Mouse (Mus musculus) urinary bladder, postnatal 4 days (tissue): ENCODE data around the gene Gm11239.
"Not testable (repeated sequence)": the region's sequence is repeated elsewhere in the genome, so short reads cannot be mapped to it uniquely, and the experiment has no call there.

Experiments used
- DNase-seq, 2 experiments: peaks; one replicate each; pipeline ENCODE4 v3.0.0; 2021 to 2022; ENCODE audit warnings: low spot score in 2 of 2

Gene Gm11239

DNA sequence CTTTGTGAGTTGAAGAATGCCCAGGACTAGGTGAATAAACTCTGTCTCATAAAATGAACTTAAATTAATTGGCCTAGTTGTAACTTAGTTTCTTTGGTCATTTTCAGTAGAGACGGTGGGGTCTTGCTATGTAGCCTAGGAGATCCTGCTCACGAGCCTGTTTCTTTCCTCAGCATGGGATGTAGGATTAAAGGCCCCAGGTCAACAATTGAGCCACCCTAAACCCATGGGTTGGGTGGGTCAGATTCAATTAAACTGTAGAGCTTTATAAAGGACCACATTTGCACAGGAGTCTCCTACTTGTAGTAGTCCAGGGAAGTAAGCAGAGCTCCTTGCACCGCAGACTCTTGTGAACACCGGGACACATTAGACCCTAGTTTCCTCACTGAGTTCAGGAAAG lies at the start of gene Gm11239:
Gm11239 (plus strand) TSS at position 301 of the 400 bp plus-strand sequence.
- DNase-seq, result not testable (repeated sequence)

DNA sequence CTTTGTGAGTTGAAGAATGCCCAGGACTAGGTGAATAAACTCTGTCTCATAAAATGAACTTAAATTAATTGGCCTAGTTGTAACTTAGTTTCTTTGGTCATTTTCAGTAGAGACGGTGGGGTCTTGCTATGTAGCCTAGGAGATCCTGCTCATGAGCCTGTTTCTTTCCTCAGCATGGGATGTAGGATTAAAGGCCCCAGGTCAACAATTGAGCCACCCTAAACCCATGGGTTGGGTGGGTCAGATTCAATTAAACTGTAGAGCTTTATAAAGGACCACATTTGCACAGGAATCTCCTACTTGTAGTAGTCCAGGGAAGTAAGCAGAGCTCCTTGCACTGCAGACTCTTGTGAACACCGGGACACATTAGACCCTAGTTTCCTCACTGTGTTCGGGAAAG lies 45.5 kb upstream of the Gm11239 start, which contains the start of gene Gm11237:
Gm11237 (plus strand) TSS at position 301 of the 400 bp plus-strand sequence.
- DNase-seq, result not testable (repeated sequence)

DNA sequence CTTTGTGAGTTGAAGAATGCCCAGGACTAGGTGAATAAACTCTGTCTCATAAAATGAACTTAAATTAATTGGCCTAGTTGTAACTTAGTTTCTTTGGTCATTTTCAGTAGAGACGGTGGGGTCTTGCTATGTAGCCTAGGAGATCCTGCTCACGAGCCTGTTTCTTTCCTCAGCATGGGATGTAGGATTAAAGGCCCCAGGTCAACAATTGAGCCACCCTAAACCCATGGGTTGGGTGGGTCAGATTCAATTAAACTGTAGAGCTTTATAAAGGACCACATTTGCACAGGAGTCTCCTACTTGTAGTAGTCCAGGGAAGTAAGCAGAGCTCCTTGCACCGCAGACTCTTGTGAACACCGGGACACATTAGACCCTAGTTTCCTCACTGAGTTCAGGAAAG lies 30.3 kb upstream of the Gm11239 start, which contains the start of gene Gm11236:
Gm11236 (plus strand) TSS at position 301 of the 400 bp plus-strand sequence.
- not testable (repeated sequence) for DNase-seq

DNA sequence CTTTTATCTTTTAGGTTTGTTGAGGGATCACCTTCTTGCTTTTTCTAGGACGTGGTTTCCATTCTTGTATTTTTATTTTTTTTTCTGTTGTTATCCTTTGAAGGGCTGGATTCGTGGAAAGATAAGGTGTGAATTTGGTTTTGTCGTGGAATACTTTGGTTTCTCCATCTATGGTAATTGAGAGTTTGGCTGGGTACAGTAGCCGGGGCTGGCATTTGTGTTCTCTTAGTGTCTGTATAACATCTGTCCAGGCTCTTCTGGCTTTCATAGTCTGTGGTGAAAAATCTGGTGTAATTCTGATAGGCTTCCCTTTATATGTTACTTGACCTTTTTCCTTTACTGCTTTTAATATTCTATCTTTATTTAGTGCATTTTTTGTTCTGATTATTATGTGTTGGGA lies 6.3 kb upstream of the Gm11239 start:
- DNase-seq, result peak in 1 of 2 experiments; percentile 52

DNA sequence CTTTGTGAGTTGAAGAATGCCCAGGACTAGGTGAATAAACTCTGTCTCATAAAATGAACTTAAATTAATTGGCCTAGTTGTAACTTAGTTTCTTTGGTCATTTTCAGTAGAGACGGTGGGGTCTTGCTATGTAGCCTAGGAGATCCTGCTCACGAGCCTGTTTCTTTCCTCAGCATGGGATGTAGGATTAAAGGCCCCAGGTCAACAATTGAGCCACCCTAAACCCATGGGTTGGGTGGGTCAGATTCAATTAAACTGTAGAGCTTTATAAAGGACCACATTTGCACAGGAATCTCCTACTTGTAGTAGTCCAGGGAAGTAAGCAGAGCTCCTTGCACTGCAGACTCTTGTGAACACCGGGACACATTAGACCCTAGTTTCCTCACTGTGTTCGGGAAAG lies 15.1 kb downstream of the Gm11239 start, which contains the start of gene Gm428:
Gm428 (plus strand) TSS at position 301 of the 400 bp plus-strand sequence.
- not testable (repeated sequence) for DNase-seq

DNA sequence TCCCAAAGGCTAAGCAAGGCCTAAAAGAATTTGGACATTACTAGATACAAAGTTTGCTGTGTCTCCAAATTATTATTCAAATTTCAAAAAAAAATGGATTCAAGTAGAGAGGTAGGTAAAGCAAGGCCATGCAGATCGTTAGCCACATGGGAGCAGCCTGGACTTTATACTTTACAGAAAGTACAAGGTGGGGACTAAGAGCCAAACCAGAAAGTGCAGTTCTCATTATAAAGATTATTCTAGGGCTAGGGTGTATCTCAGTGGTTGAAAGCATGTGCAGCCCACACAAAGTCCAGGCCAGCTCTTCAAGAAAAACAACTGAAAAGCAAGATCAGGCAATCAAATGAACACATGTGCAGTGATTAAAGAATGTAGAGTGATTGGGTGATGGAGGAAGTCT lies 50.6 kb downstream of the Gm11239 start:
- no peak for DNase-seq

DNA sequence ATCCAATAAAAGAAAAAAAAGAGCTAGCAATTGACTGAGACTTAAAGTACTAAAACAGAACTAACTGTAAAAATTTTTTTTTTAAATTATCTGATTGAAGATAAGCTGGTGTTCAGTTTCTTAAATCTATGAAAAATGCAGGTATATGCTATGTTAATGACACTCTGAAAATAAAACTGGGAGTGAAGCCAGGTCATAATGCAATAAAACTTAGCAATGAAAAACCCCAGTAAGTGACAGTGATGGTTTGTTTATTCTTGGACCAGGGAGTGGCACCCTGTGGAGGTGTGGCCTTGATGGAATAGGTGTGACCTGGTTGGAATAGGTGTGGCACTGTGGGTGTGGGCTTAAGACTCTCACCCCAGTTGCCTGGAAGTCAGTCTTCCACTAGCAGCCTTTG lies 51.7 kb downstream of the Gm11239 start:
- no peak for DNase-seq
